Mouse (Mus musculus) G1E (cell line): ENCODE data around the gene Casp7.

Experiments used
- CTCF ChIP-seq: IDR thresholded peaks from 2 replicates; pipeline ENCODE4 v1.5.1; 2012; ENCODE audit warnings: low read depth, low read length, inconsistent platforms, mixed read lengths
- GATA1 ChIP-seq: IDR thresholded peaks from 2 replicates; pipeline ENCODE4 v1.6.1; 2012; ENCODE audit warnings: borderline replicate concordance, low read length, inconsistent platforms, mixed read lengths
- GATA2 ChIP-seq: IDR thresholded peaks from 2 replicates; pipeline ENCODE4 v1.6.1; 2012; ENCODE audit warnings: low read depth, low read length, inconsistent platforms, borderline replicate concordance
- POLR2AphosphoS5 ChIP-seq: IDR thresholded peaks from 2 replicates; pipeline ENCODE4 v1.6.1; 2012; ENCODE audit warnings: low read depth, low read length, inconsistent platforms; ENCODE audit not compliant: insufficient replicate concordance
- TAL1 ChIP-seq: conservative IDR thresholded peaks from 2 replicates; pipeline ENCODE4 v1.6.1; 2012; ENCODE audit warnings: low read depth, low read length, inconsistent platforms, mixed read lengths

- TF ChIP-seq CTCF (no peak), GATA1 (no peak), TAL1 (no peak), POLR2AphosphoS5 (no peak), GATA2 (no peak)
Measured at GRCm38 (mm10) chr19:56489601-56490000, 92.7 kb downstream of the Casp7 start.
